Mouse (Mus musculus) hindbrain, embryonic 16.5 days (tissue): ENCODE data around the gene Tle6. TPM values are rescaled to one million over a fixed set of nuclear protein-coding genes. Genes with fewer than 3 reads are reported as not detected.
"Not testable (repeated sequence)": the region's sequence is repeated elsewhere in the genome, so short reads cannot be mapped to it uniquely, and the experiment has no call there.

Experiments
- ATAC-seq: fragments of 200-750 bp; cut with Nextera tagmentation; 2 replicates; pipeline ENCODE4 v1.8.0; 2017; ENCODE audit warnings: moderate TSS enrichment, moderate library complexity
- H3K27ac ChIP-seq: fragments of 300-500 bp; sonication (generic); 2 replicates; pipeline ENCODE4 v1.5.1; 2014; ENCODE audit warnings: low read depth, mild to moderate bottlenecking, control low read depth, low read length, moderate library complexity
- H3K27me3 ChIP-seq: fragments of 300-500 bp; sonication (generic); replicated peaks from 2 replicates; pipeline ENCODE4 v1.6.1; 2014; ENCODE audit warnings: low read length; ENCODE audit not compliant: control insufficient read depth, insufficient read depth
- H3K36me3 ChIP-seq: fragments of 300-500 bp; sonication (generic); 2 replicates; pipeline ENCODE4 v1.6.1; 2014; ENCODE audit warnings: mild to moderate bottlenecking, low read length, moderate library complexity, mixed read lengths; ENCODE audit not compliant: control insufficient read depth, insufficient read depth
- H3K4me1 ChIP-seq: fragments of 300-500 bp; sonication (generic); 2 replicates; pipeline ENCODE4 v1.6.1; 2014; ENCODE audit warnings: low read depth, low read length; ENCODE audit not compliant: control insufficient read depth, insufficient read depth
- H3K4me2 ChIP-seq: fragments of 300-500 bp; sonication (generic); 2 replicates; pipeline ENCODE4 v1.6.1; 2014; ENCODE audit warnings: mild to moderate bottlenecking, low read length, control low read depth, moderate library complexity
- H3K4me3 ChIP-seq: fragments of 300-500 bp; sonication (generic); 2 replicates; pipeline ENCODE4 v1.5.1; 2014; ENCODE audit warnings: mild to moderate bottlenecking, low read length, control low read depth, moderate library complexity
- H3K9ac ChIP-seq: fragments of 300-500 bp; sonication (generic); 2 replicates; pipeline ENCODE4 v1.6.1; 2014; ENCODE audit warnings: low read depth, mild to moderate bottlenecking, control low read depth, low read length, moderate library complexity
- H3K9me3 ChIP-seq: fragments of 300-500 bp; sonication (generic); 2 replicates; pipeline ENCODE4 v1.6.1; 2014; ENCODE audit warnings: mild to moderate bottlenecking, low read length, moderate library complexity; ENCODE audit not compliant: control insufficient read depth
- WGBS: fragments of 180-500 bp; shearing (Covaris S2); extraction: QIAGEN DNeasy Blood & Tissue Kit; methylation state at CpG from one replicate; pipeline ENCODE4 v1.1.7; 2014; 5-methylcytosine and 5-hydroxymethylcytosine counted together
- polyA plus RNA-seq: library from polyadenylated mRNA; unstranded; fragments of >200 nt; fragmentation: Nextera tagmentation; extraction: Ambion mirVana; gene quantifications from 2 replicates; pipeline ENCODE4 v1.2.1, GENCODE M21; 2015

Gene Tle6
- 9.0 and 9.2 TPM in 2 replicates for polyA plus RNA-seq

- Histone ChIP-seq H3K4me2 (peak within 1 kb of the TSS; percentile 72), H3K9me3 (no peaks in the 10 kb centered on the region), H3K27ac (no peak within 1 kb of the TSS), H3K27me3 (peaks cover 4% of the 10 kb centered on the region), H3K9ac (peak within 1 kb of the TSS; percentile 50; the same call in 1 of the 2 replicates), H3K36me3 (no peaks in the 10 kb centered on the region), H3K4me1 (peaks cover 40% of the 10 kb centered on the region), H3K4me3 (peak within 1 kb of the TSS; percentile 35)
- WGBS: under 1% methylated on average over 27 of the region's 28 CpGs
- peak; percentile 73 for ATAC-seq
Observed at GRCm38 (mm10) chr10:81600738-81601203, at the start of gene Tle6. Gene Tle6 (minus strand): TSS chr10:81601073.

- H3K27me3 ChIP-seq, H3K9me3 ChIP-seq, H3K4me1 ChIP-seq, H3K36me3 ChIP-seq: not testable (repeated sequence)
- Histone ChIP-seq H3K27ac (peak within 1 kb of the TSS; percentile 79), H3K4me2 (peak within 1 kb of the TSS; percentile 69), H3K9ac (peak within 1 kb of the TSS; percentile 64), H3K4me3 (peak within 1 kb of the TSS; percentile 49)
- ATAC-seq: peak; percentile 96
- 3% methylated on average over 25 of the region's 52 CpGs for WGBS
Observed at GRCm38 (mm10) chr10:81648803-81649775, 48.2 kb upstream of the Tle6 start, which contains the start of gene Gm10778. Gene Gm10778 (plus strand): TSS chr10:81649059.

- no peak overlapping the region for H3K4me3 ChIP-seq
- H3K36me3 ChIP-seq: no peaks in the 10 kb centered on the region
- H3K4me1 ChIP-seq: peaks cover 25% of the 10 kb centered on the region
- no peaks in the 10 kb centered on the region for H3K9me3 ChIP-seq
- no peak for ATAC-seq
- H3K27me3 ChIP-seq: no peaks in the 10 kb centered on the region
- WGBS: 81% methylated on average over 7 of the region's 7 CpGs
- H3K9ac ChIP-seq: no peak overlapping the region
- no peak overlapping the region for H3K27ac ChIP-seq
- no peak overlapping the region for H3K4me2 ChIP-seq
Observed at GRCm38 (mm10) chr10:81646015-81646555, 45.2 kb upstream of the Tle6 start.

- Histone ChIP-seq H3K36me3 (no peaks in the 10 kb centered on the region), H3K9me3 (no peaks in the 10 kb centered on the region), H3K4me3 (no peak overlapping the region), H3K4me1 (peaks cover 28% of the 10 kb centered on the region), H3K27me3 (no peaks in the 10 kb centered on the region), H3K27ac (no peak overlapping the region), H3K9ac (no peak overlapping the region), H3K4me2 (no peak overlapping the region)
- WGBS: 89% methylated on average over 4 of the region's 4 CpGs
- ATAC-seq: no peak
Observed at GRCm38 (mm10) chr10:81645391-81645790, 44.5 kb upstream of the Tle6 start.

- no peak overlapping the region for H3K27ac ChIP-seq
- H3K9ac ChIP-seq: no peak overlapping the region
- no peaks in the 10 kb centered on the region for H3K27me3 ChIP-seq
- H3K9me3 ChIP-seq: no peaks in the 10 kb centered on the region
- no peak overlapping the region for H3K4me3 ChIP-seq
- no peak overlapping the region for H3K4me2 ChIP-seq
- ATAC-seq: no peak
- peaks cover 24% of the 10 kb centered on the region for H3K4me1 ChIP-seq
- no peaks in the 10 kb centered on the region for H3K36me3 ChIP-seq
- WGBS: 84% methylated on average over 18 of the region's 18 CpGs
Observed at GRCm38 (mm10) chr10:81644716-81645115, 43.8 kb upstream of the Tle6 start.

- peaks cover 24% of the 10 kb centered on the region for H3K4me1 ChIP-seq
- no peaks in the 10 kb centered on the region for H3K27me3 ChIP-seq
- H3K4me3 ChIP-seq: peak overlapping the region; percentile 75
- no peaks in the 10 kb centered on the region for H3K9me3 ChIP-seq
- H3K9ac ChIP-seq: peak overlapping the region; percentile 95
- ATAC-seq: no peak; the same call in 1 of the 2 replicates
- H3K4me2 ChIP-seq: peak overlapping the region; percentile 92
- peak overlapping the region; percentile 97 for H3K27ac ChIP-seq
- H3K36me3 ChIP-seq: no peaks in the 10 kb centered on the region
- WGBS: 62% methylated on average over 2 of the region's 2 CpGs
Observed at GRCm38 (mm10) chr10:81644162-81644561, 43.3 kb upstream of the Tle6 start.

GRCm38 (mm10) chr10:81643449-81644055 is 42.7 kb upstream of the Tle6 start:
- Histone ChIP-seq H3K9ac (peak overlapping the region; percentile 95), H3K4me1 (peaks cover 24% of the 10 kb centered on the region), H3K27ac (peak overlapping the region; percentile 97), H3K4me2 (peak overlapping the region; percentile 92), H3K4me3 (peak overlapping the region; percentile 75), H3K36me3 (no peaks in the 10 kb centered on the region), H3K27me3 (no peaks in the 10 kb centered on the region), H3K9me3 (no peaks in the 10 kb centered on the region)
- ATAC-seq: peak; percentile 91
- 1% methylated on average over 70 of the region's 75 CpGs for WGBS

GRCm38 (mm10) chr10:81642648-81643448 is 42.0 kb upstream of the Tle6 start:
- peak overlapping the region; percentile 97 for H3K27ac ChIP-seq
- H3K9me3 ChIP-seq: no peaks in the 10 kb centered on the region
- no peak; the same call in 1 of the 2 replicates for ATAC-seq
- peak overlapping the region; percentile 75 for H3K4me3 ChIP-seq
- peaks cover 24% of the 10 kb centered on the region for H3K4me1 ChIP-seq
- peak overlapping the region; percentile 95 for H3K9ac ChIP-seq
- WGBS: 21% methylated on average over 24 of the region's 24 CpGs
- no peaks in the 10 kb centered on the region for H3K27me3 ChIP-seq
- H3K36me3 ChIP-seq: no peaks in the 10 kb centered on the region
- H3K4me2 ChIP-seq: peak overlapping the region; percentile 92
